ENCODE assay signal across 7 mouse cellular contexts in the genomic region with DNA sequence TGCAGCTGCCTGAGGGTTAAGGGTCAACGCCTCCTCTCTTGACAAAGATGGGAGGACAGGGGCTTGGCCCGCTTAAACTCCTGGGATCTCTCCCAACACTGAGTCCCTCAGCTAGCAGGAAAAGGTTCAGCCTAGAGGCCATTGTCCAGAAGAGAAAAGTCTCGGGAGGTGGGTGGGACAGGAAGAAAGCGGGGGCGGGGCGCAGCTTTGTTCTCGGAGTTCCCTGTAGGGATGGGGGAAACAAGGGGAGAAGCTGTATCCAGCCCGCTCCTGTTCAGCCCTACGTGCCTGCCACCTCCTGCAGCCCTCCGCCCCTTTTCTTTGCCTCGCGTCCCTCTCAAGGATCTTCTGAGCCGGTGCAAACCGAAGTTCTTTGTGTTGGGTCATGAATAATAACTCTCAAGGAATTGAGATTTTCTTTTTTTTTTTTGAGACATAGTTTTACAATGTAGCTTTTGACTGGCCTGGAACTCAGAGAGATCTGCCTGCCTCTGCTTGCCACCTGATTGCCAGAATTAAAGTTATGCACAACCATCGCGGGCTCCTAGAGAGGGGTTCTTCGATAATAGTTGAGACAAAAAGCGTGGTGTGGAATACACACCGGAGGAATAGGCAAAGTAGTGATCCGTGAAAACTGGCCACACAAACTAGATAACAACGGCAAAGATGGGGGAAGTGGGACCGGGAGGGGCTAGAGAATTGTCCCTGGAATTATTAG. TPM values are rescaled to one million over a fixed set of nuclear protein-coding genes. Genes with fewer than 3 reads are reported as not detected.
DNase-seq lines count a peak whose midpoint lies in the region; ATAC-seq and TF ChIP-seq lines count a peak whose summit lies in the region.

No protein-coding gene starts in this region.

- H3K27ac ChIP-seq in forebrain, embryonic 14.5 days (ENCODE audit: low read depth, low read length): peak overlapping the region; percentile 89
- peak overlapping the region; percentile 90 for H3K27ac ChIP-seq in lung, postnatal 0 days (ENCODE audit: low read length)

- no peaks in the 10 kb centered on the region for H3K9me3 ChIP-seq in forebrain, embryonic 14.5 days (replicated peaks; ENCODE audit: control insufficient read depth, low read length)
- no peaks in the 10 kb centered on the region for H3K9me3 ChIP-seq in lung, postnatal 0 days (ENCODE audit: low read length)

- no peak for TF ChIP-seq CTCF in lung, postnatal 0 days (IDR thresholded peaks at IDR 0.05)

- peak overlapping the region; percentile 59 for H3K4me2 ChIP-seq in forebrain, embryonic 14.5 days (ENCODE audit: low read length)
- peak overlapping the region; percentile 79 for H3K4me2 ChIP-seq in lung, postnatal 0 days (replicated peaks; ENCODE audit: low read depth, low read length)

- peak overlapping the region; percentile 92 for H3K9ac ChIP-seq in forebrain, embryonic 14.5 days (ENCODE audit: low read length)
- H3K9ac ChIP-seq in lung, postnatal 0 days (replicated peaks; ENCODE audit: low read depth): peak overlapping the region; percentile 29; the same call in 1 of the 2 replicates

- DNase-seq in NIH3T3 (ENCODE audit: low read depth): peak; percentile 75
- peak; percentile 15 for DNase-seq in c-Kit-positive CD71-positive TER-119-positive erythroid progenitor cells, embryonic 14.5 days (ENCODE audit: low spot score)
- DNase-seq in forebrain, embryonic 14.5 days (ENCODE audit: low spot score): peak; percentile 72
- DNase-seq in heart, postnatal 14 days: peak; percentile 82 to 86
- DNase-seq in kidney, postnatal 36 days: peak; percentile 84 to 88
- DNase-seq in lung, postnatal 0 days (ENCODE audit: low spot score): peak; percentile 90
- DNase-seq in ovary, postnatal 36 days (ENCODE audit: low spot score): peak; percentile 73

- peak; percentile 42 for ATAC-seq in forebrain, embryonic 14.5 days
- peak; percentile 66 for ATAC-seq in lung, postnatal 0 days

- WGBS in forebrain, embryonic 14.5 days: 1% methylated on average over 22 of the region's 22 CpGs
- 2% methylated on average over 22 of the region's 22 CpGs for WGBS in lung, postnatal 0 days

- TF ChIP-seq EP300 in lung, postnatal 0 days (IDR thresholded peaks at IDR 0.05): no peak

- peaks cover 6% of the 10 kb centered on the region; the same call in 1 of the 2 replicates for H3K36me3 ChIP-seq in forebrain, embryonic 14.5 days (ENCODE audit: control insufficient read depth, insufficient read depth, low read length)
- no peaks in the 10 kb centered on the region for H3K36me3 ChIP-seq in lung, postnatal 0 days (ENCODE audit: insufficient read depth, low read length)

- no peaks in the 10 kb centered on the region for H3K27me3 ChIP-seq in forebrain, embryonic 14.5 days (replicated peaks; ENCODE audit: control insufficient read depth, insufficient read depth, low read length)
- no peaks in the 10 kb centered on the region for H3K27me3 ChIP-seq in lung, postnatal 0 days (replicated peaks; ENCODE audit: insufficient read depth, low read length)

- intact Hi-C loops in heart, postnatal 14 days (cut with DNase I): loop anchor here (2.0 to 10.0 kb wide), 5 partner anchors 30 to 396 kb away; partner anchors contain the start of genes Mief2, Smcr8, Tmem11 and Top3a

- H3K4me1 ChIP-seq in forebrain, embryonic 14.5 days (ENCODE audit: control insufficient read depth, insufficient read depth, low read length): peaks cover 23% of the 10 kb centered on the region
- peaks cover 10% of the 10 kb centered on the region; the same call in 1 of the 2 replicates for H3K4me1 ChIP-seq in lung, postnatal 0 days (ENCODE audit: insufficient read depth, low read depth, low read length)

- peak overlapping the region; percentile 85 for H3K4me3 ChIP-seq in forebrain, embryonic 14.5 days (ENCODE audit: low read depth, low read length)
- H3K4me3 ChIP-seq in lung, postnatal 0 days (ENCODE audit: low read depth, low read length): peak overlapping the region; percentile 88

RNA-seq across cellular contexts. Expression of gene Llgl1, which starts 0.6 kb away (rescaled TPM):
- 66.9 and 74.6 TPM in 2 replicates for polyA plus RNA-seq in forebrain, embryonic 14.5 days (2014; fragmentation: Nextera tagmentation; extraction: Ambion mirVana)
- 10 to 100 TPM; 16.9 to 18.0 TPM for total RNA-seq in heart, postnatal 14 days (2021)
- polyA plus RNA-seq in lung, postnatal 0 days (2015; fragmentation: Nextera tagmentation; extraction: Ambion mirVana): 22.7 and 22.9 TPM in 2 replicates

RNA-seq across cellular contexts. Expression of gene Flii, which starts 28.1 kb away (rescaled TPM):
- polyA plus RNA-seq in forebrain, embryonic 14.5 days (2014; fragmentation: Nextera tagmentation; extraction: Ambion mirVana): 53.0 and 59.3 TPM in 2 replicates
- 100 to 1,000 TPM; 106 to 112 TPM for total RNA-seq in heart, postnatal 14 days (2021)
- 72.4 and 77.3 TPM in 2 replicates for polyA plus RNA-seq in lung, postnatal 0 days (2015; fragmentation: Nextera tagmentation; extraction: Ambion mirVana)

RNA-seq across cellular contexts. Expression of gene Mief2, which starts 29.2 kb away (rescaled TPM):
- 20.5 and 20.7 TPM in 2 replicates for polyA plus RNA-seq in forebrain, embryonic 14.5 days (2014; fragmentation: Nextera tagmentation; extraction: Ambion mirVana)
- total RNA-seq in heart, postnatal 14 days (2021): 10 to 100 TPM; 28.0 to 28.5 TPM
- 14.5 and 15.2 TPM in 2 replicates for polyA plus RNA-seq in lung, postnatal 0 days (2015; fragmentation: Nextera tagmentation; extraction: Ambion mirVana)

Comparison
In these comparisons a context has a peak if more than half of its experiments do, and no peak if none do; other contexts are left out.
1. Peak in every context shown above with its lines: DNase-seq, ATAC-seq, H3K4me3 ChIP-seq and H3K27ac ChIP-seq.
2. DNase-seq: peak in every context shown above with its lines; median percentile 90 in lung, postnatal 0 days; 86 in kidney, postnatal 36 days; 84 in heart, postnatal 14 days; 75 in NIH3T3; 73 in ovary, postnatal 36 days; 72 in forebrain, embryonic 14.5 days; 15 in c-Kit-positive CD71-positive TER-119-positive erythroid progenitor cells, embryonic 14.5 days.